Mouse (Mus musculus): ENCODE results near the gene Nr1i2. TPM values are rescaled to one million over a fixed set of nuclear protein-coding genes. Genes with fewer than 3 reads are reported as not detected.
"Not testable (repeated sequence)": the region's sequence is repeated elsewhere in the genome, so short reads cannot be mapped to it uniquely, and the experiment has no call there.

The Nr1i2 gene
- 4.8 and 5.3 TPM in 2 replicates for polyA plus RNA-seq (2015; fragmentation: Nextera tagmentation; extraction: Ambion mirVana)

GRCm38 (mm10) chr16:38294685-38295348, at the start of gene Nr1i2:
Gene Nr1i2, minus strand, starts transcription at chr16:38294824.
- H3K27me3 ChIP-seq = no peaks in the 10 kb centered on the region
- no peak within 1 kb of the TSS for H3K9ac ChIP-seq
- H3K9me3 ChIP-seq (replicated peaks) = no peaks in the 10 kb centered on the region
- peak within 1 kb of the TSS; percentile 38 for H3K27ac ChIP-seq (replicated peaks)
- ATAC-seq (ENCODE audit: insufficient read depth) = peak; percentile 71; the same call in 1 of the 2 replicates
- peak within 1 kb of the TSS; percentile 48 for H3K4me2 ChIP-seq
- 0 out of 2 replicates have a peak, but pooled peaks cover 7% of the 10 kb centered on the region for H3K4me1 ChIP-seq (replicated peaks)
- no peaks in the 10 kb centered on the region for H3K36me3 ChIP-seq (replicated peaks)
- peak within 1 kb of the TSS; percentile 45 for H3K4me3 ChIP-seq (replicated peaks)
- WGBS (ENCODE audit: insufficient replicate concordance) = 34% methylated on average over 7 of the region's 7 CpGs

GRCm38 (mm10) chr16:38341396-38342324, 47.0 kb upstream of the Nr1i2 start, which contains the start of gene Maats1:
Gene Maats1, minus strand, starts transcription at chr16:38342143.
- peaks cover 18% of the 10 kb centered on the region for H3K4me1 ChIP-seq (replicated peaks)
- WGBS (ENCODE audit: insufficient replicate concordance) = 19% methylated on average over 30 of the region's 30 CpGs
- peak; percentile 25; the same call in 1 of the 2 replicates for ATAC-seq (ENCODE audit: insufficient read depth)
- H3K4me2 ChIP-seq = peak within 1 kb of the TSS; percentile 59
- peaks cover 11% of the 10 kb centered on the region for H3K27me3 ChIP-seq
- no peaks in the 10 kb centered on the region for H3K9me3 ChIP-seq (replicated peaks)
- H3K4me3 ChIP-seq (replicated peaks) = peak within 1 kb of the TSS; percentile 35
- H3K27ac ChIP-seq (replicated peaks) = no peak within 1 kb of the TSS
- no peaks in the 10 kb centered on the region for H3K36me3 ChIP-seq (replicated peaks)
- no peak within 1 kb of the TSS for H3K9ac ChIP-seq

GRCm38 (mm10) chr16:38338077-38338476, 43.5 kb upstream of the Nr1i2 start:
- WGBS (ENCODE audit: insufficient replicate concordance) = 67% methylated on average over 4 of the region's 4 CpGs
- not testable (repeated sequence) for H3K9ac ChIP-seq; H3K4me2 ChIP-seq; ATAC-seq (ENCODE audit: insufficient read depth); H3K36me3 ChIP-seq (replicated peaks); H3K4me3 ChIP-seq (replicated peaks); H3K27ac ChIP-seq (replicated peaks); H3K9me3 ChIP-seq (replicated peaks)
- peaks cover 12% of the 10 kb centered on the region for H3K4me1 ChIP-seq (replicated peaks)
- peaks cover 11% of the 10 kb centered on the region for H3K27me3 ChIP-seq

- Histone ChIP-seq H3K36me3 (replicated peaks) (no peaks in the 10 kb centered on the region), H3K4me1 (replicated peaks) (0 out of 2 replicates have a peak, but pooled peaks cover 3% of the 10 kb centered on the region), H3K27ac (replicated peaks) (no peak overlapping the region), H3K4me3 (replicated peaks) (no peak overlapping the region), H3K9ac (no peak overlapping the region), H3K27me3 (no peaks in the 10 kb centered on the region), H3K4me2 (no peak overlapping the region), H3K9me3 (replicated peaks) (no peaks in the 10 kb centered on the region)
- no peak for ATAC-seq (ENCODE audit: insufficient read depth)
- 50% methylated on average over 6 of the region's 6 CpGs for WGBS (ENCODE audit: insufficient replicate concordance)
These were observed 39.8 kb upstream of the Nr1i2 start for GRCm38 (mm10) chr16:38334431-38334830.

- ATAC-seq (ENCODE audit: insufficient read depth) = no peak
These were observed 34.7 kb upstream of the Nr1i2 start for GRCm38 (mm10) chr16:38329340-38329739.

GRCm38 (mm10) chr16:38326778-38327397, 32.3 kb upstream of the Nr1i2 start:
- H3K9ac ChIP-seq = no peak overlapping the region
- H3K4me1 ChIP-seq (replicated peaks) = no peaks in the 10 kb centered on the region
- H3K4me2 ChIP-seq = no peak overlapping the region
- WGBS (ENCODE audit: insufficient replicate concordance) = 69% methylated on average over 11 of the region's 11 CpGs
- no peaks in the 10 kb centered on the region for H3K9me3 ChIP-seq (replicated peaks)
- no peaks in the 10 kb centered on the region for H3K27me3 ChIP-seq
- H3K27ac ChIP-seq (replicated peaks) = no peak overlapping the region
- H3K4me3 ChIP-seq (replicated peaks) = no peak overlapping the region
- H3K36me3 ChIP-seq (replicated peaks) = no peaks in the 10 kb centered on the region
- ATAC-seq (ENCODE audit: insufficient read depth) = no peak

More at GRCm38 (mm10) chr16:38329340-38329739, 34.7 kb upstream of the Nr1i2 start:
- no peaks in the 10 kb centered on the region for H3K27me3 ChIP-seq
- H3K4me1 ChIP-seq (replicated peaks) = 0 out of 2 replicates have a peak, but pooled peaks cover 3% of the 10 kb centered on the region
- WGBS (ENCODE audit: insufficient replicate concordance) = 66% methylated on average over 3 of the region's 3 CpGs
- H3K4me3 ChIP-seq (replicated peaks) = no peak overlapping the region
- H3K9me3 ChIP-seq (replicated peaks) = no peaks in the 10 kb centered on the region
- no peak overlapping the region for H3K9ac ChIP-seq
- no peak overlapping the region for H3K27ac ChIP-seq (replicated peaks)
- H3K4me2 ChIP-seq = no peak overlapping the region
- no peaks in the 10 kb centered on the region for H3K36me3 ChIP-seq (replicated peaks)

GRCm38 (mm10) chr16:38324311-38324710, 29.7 kb upstream of the Nr1i2 start:
- 78% methylated on average over 15 of the region's 15 CpGs for WGBS (ENCODE audit: insufficient replicate concordance)
- Histone ChIP-seq H3K36me3 (replicated peaks) (no peaks in the 10 kb centered on the region), H3K4me3 (replicated peaks) (no peak overlapping the region), H3K27ac (replicated peaks) (no peak overlapping the region), H3K27me3 (no peaks in the 10 kb centered on the region), H3K4me2 (no peak overlapping the region), H3K9ac (no peak overlapping the region), H3K9me3 (replicated peaks) (no peaks in the 10 kb centered on the region), H3K4me1 (replicated peaks) (no peaks in the 10 kb centered on the region)
- ATAC-seq (ENCODE audit: insufficient read depth) = no peak

GRCm38 (mm10) chr16:38321452-38321935, 26.9 kb upstream of the Nr1i2 start:
- 29% methylated on average over 17 of the region's 17 CpGs for WGBS (ENCODE audit: insufficient replicate concordance)
- H3K4me3 ChIP-seq (replicated peaks) = no peak overlapping the region
- H3K9ac ChIP-seq = no peak overlapping the region
- H3K4me1 ChIP-seq (replicated peaks) = no peaks in the 10 kb centered on the region
- no peaks in the 10 kb centered on the region for H3K9me3 ChIP-seq (replicated peaks)
- H3K36me3 ChIP-seq (replicated peaks) = no peaks in the 10 kb centered on the region
- H3K27me3 ChIP-seq = no peaks in the 10 kb centered on the region
- no peak for ATAC-seq (ENCODE audit: insufficient read depth)
- peak overlapping the region; percentile 29; the same call in 1 of the 2 replicates for H3K4me2 ChIP-seq
- H3K27ac ChIP-seq (replicated peaks) = no peak overlapping the region

- Histone ChIP-seq H3K27ac (replicated peaks) (no peak overlapping the region), H3K27me3 (no peaks in the 10 kb centered on the region), H3K9ac (no peak overlapping the region), H3K4me2 (no peak overlapping the region), H3K4me1 (replicated peaks) (no peaks in the 10 kb centered on the region), H3K9me3 (replicated peaks) (no peaks in the 10 kb centered on the region), H3K36me3 (replicated peaks) (no peaks in the 10 kb centered on the region), H3K4me3 (replicated peaks) (no peak overlapping the region)
- ATAC-seq (ENCODE audit: insufficient read depth) = no peak
- 66% methylated on average over 4 of the region's 4 CpGs for WGBS (ENCODE audit: insufficient replicate concordance)
These were observed 24.5 kb upstream of the Nr1i2 start for GRCm38 (mm10) chr16:38319087-38319486.

GRCm38 (mm10) chr16:38318492-38318891, 23.9 kb upstream of the Nr1i2 start:
- Histone ChIP-seq H3K4me2 (no peak overlapping the region), H3K9me3 (replicated peaks) (no peaks in the 10 kb centered on the region), H3K4me1 (replicated peaks) (no peaks in the 10 kb centered on the region), H3K9ac (no peak overlapping the region), H3K27ac (replicated peaks) (no peak overlapping the region), H3K36me3 (replicated peaks) (no peaks in the 10 kb centered on the region), H3K4me3 (replicated peaks) (no peak overlapping the region), H3K27me3 (no peaks in the 10 kb centered on the region)
- no peak for ATAC-seq (ENCODE audit: insufficient read depth)
- WGBS (ENCODE audit: insufficient replicate concordance) = 65% methylated on average over 9 of the region's 9 CpGs

All from liver, embryonic 15.5 days (tissue).